Mouse (Mus musculus) spleen, adult 12 weeks (tissue): ENCODE measurements around the gene Atxn7.
A peak's percentile ranks its signal among the peaks of the same experiment; 100 is the strongest.
"Not testable (repeated sequence)": the region's sequence is repeated elsewhere in the genome, so short reads cannot be mapped to it uniquely, and the experiment has no call there.

Experiments
- DNase-seq: peaks from one replicate; pipeline ENCODE4 v3.0.0; 2022; ENCODE audit warnings: low spot score

Atxn7 gene

GRCm38 (mm10) chr14:13988397-13988796 lies 27.2 kb downstream of the Atxn7 start:
- DNase-seq, result no peak

GRCm38 (mm10) chr14:13990741-13991140 lies 29.5 kb downstream of the Atxn7 start:
- no peak for DNase-seq

- DNase-seq, result no peak
Observed at GRCm38 (mm10) chr14:13995206-13996097, 34.2 kb downstream of the Atxn7 start.

- no peak for DNase-seq
Observed at GRCm38 (mm10) chr14:14002771-14003170, 41.5 kb downstream of the Atxn7 start.

- DNase-seq, result no peak
Observed at GRCm38 (mm10) chr14:14009712-14010111, 48.5 kb downstream of the Atxn7 start.

GRCm38 (mm10) chr14:14012383-14013251 lies 51.4 kb downstream of the Atxn7 start:
- peak; percentile 70 for DNase-seq

- DNase-seq, result peak; percentile 6
Observed at GRCm38 (mm10) chr14:14013252-14013711, 52.0 kb downstream of the Atxn7 start.

GRCm38 (mm10) chr14:14014636-14015375 lies 53.6 kb downstream of the Atxn7 start:
- no peak for DNase-seq

GRCm38 (mm10) chr14:14019155-14019894 lies 58.1 kb downstream of the Atxn7 start:
- no peak for DNase-seq

- no peak for DNase-seq
Observed at GRCm38 (mm10) chr14:14021244-14021643, 60.0 kb downstream of the Atxn7 start.

- no peak for DNase-seq
Observed at GRCm38 (mm10) chr14:14025870-14026269, 64.6 kb downstream of the Atxn7 start.

- no peak for DNase-seq
Observed at GRCm38 (mm10) chr14:14030621-14031020, 69.4 kb downstream of the Atxn7 start.

- no peak for DNase-seq
Observed at GRCm38 (mm10) chr14:14032842-14033241, 71.6 kb downstream of the Atxn7 start.

- no peak for DNase-seq
Observed at GRCm38 (mm10) chr14:14036352-14036751, 75.1 kb downstream of the Atxn7 start.

GRCm38 (mm10) chr14:14038233-14038632 lies 77.0 kb downstream of the Atxn7 start:
- no peak for DNase-seq

- no peak for DNase-seq
Observed at GRCm38 (mm10) chr14:14042336-14042735, 81.1 kb downstream of the Atxn7 start.

GRCm38 (mm10) chr14:14054386-14054785 lies 93.1 kb downstream of the Atxn7 start:
- DNase-seq, result no peak

- DNase-seq, result not testable (repeated sequence)
Observed at GRCm38 (mm10) chr14:14059606-14060005, 98.4 kb downstream of the Atxn7 start.

- DNase-seq, result no peak
Observed at GRCm38 (mm10) chr14:14062531-14063245, 101.4 kb downstream of the Atxn7 start.

GRCm38 (mm10) chr14:14063382-14063781 lies 102.1 kb downstream of the Atxn7 start:
- no peak for DNase-seq
